Mouse (Mus musculus) cortical plate, adult 2 months (tissue): ENCODE measurements around the gene Kdm6a.

Experiments used
- CTCF ChIP-seq: fragments of 200-500 bp; IDR thresholded peaks from 2 replicates; pipeline ENCODE4 v1.5.1; 2011; ENCODE audit warnings: mild to moderate bottlenecking, control low read depth, low read length; ENCODE audit not compliant: insufficient read depth; ENCODE audit errors: extremely low read depth
- POLR2A ChIP-seq: fragments of 200-500 bp; IDR thresholded peaks from 2 replicates; pipeline ENCODE4 v1.6.1; 2011; ENCODE audit warnings: mild to moderate bottlenecking, low read length, control low read depth; ENCODE audit not compliant: insufficient read depth; ENCODE audit errors: extremely low read depth

DNA sequence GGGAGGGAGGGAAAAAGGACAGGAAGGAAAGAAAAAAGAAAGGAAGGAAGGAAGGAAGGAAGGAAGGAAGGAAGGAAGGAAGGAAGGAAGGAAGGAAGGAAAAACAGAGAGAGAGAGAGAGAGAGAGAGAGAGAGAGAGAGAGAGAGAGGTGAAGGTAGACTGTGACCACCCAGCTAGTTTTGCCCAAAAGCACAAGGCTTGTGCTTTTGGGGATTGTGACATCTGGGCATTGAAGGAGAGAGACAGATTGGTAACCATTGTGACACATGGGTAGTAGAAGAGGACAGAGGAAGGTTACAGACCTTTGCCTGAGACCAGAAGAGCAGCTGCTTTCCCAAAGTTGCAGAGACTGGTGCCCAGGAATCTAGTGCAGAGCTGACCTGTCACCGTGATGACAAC lies 16.8 kb upstream of the Kdm6a start, which contains the start of gene Dusp21:
- TF ChIP-seq CTCF (no peak), POLR2A (no peak)
